Mouse (Mus musculus): ENCODE results near the gene Tmem120a.

- TF ChIP-seq CTCF (IDR thresholded peaks at IDR 0.05; ENCODE audit: control insufficient read depth, insufficient read depth, insufficient replicate concordance, low read depth, low read length) (no peak), POLR2A (IDR thresholded peaks at IDR 0.05; ENCODE audit: control insufficient read depth, low read depth, low read length) (no peak)
Measured at GRCm38 (mm10) chr5:135742941-135743740, 1.1 kb downstream of the Tmem120a start.

Data from testis, adult 2 months (tissue).